Mouse (Mus musculus): ENCODE results near the gene Slc52a3. TPM values are rescaled to one million over a fixed set of nuclear protein-coding genes. Genes with fewer than 3 reads are reported as not detected.

Slc52a3 gene
- polyA plus RNA-seq, 1 experiment from 2014 or later, result 1.3 TPM

DNA sequence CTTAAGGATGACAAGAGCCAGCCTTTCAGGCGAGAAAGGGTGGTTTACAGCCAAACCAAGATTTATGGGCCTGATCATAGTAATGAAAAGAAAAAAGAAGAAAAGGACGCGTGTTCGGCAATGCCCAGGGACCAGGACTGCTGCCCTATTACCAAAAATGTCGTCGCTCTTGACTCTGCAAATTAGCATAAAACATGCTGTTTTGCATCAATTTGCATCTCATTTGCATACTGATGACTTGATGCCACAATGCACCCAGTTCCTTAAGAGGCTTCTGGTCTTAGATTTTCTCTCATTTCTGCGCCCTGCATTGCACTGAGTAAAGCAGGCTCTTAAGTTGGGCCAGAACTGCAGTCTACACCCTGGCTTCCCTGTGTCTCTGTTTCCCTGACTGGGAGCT lies 54.0 kb downstream of the Slc52a3 start:
- Histone ChIP-seq H3K36me3 (replicated peaks) (no peaks in the 10 kb centered on the region), H3K4me2 (no peak overlapping the region), H3K4me3 (replicated peaks) (no peak overlapping the region), H3K9me3 (replicated peaks) (no peaks in the 10 kb centered on the region), H3K4me1 (replicated peaks) (peaks cover 13% of the 10 kb centered on the region), H3K27me3 (peaks cover 95% of the 10 kb centered on the region), H3K9ac (no peak overlapping the region), H3K27ac (replicated peaks) (no peak overlapping the region)
- WGBS (ENCODE audit: insufficient replicate concordance), result 10% methylated on average over 7 of the region's 7 CpGs
- ATAC-seq (ENCODE audit: insufficient read depth), result no peak

DNA sequence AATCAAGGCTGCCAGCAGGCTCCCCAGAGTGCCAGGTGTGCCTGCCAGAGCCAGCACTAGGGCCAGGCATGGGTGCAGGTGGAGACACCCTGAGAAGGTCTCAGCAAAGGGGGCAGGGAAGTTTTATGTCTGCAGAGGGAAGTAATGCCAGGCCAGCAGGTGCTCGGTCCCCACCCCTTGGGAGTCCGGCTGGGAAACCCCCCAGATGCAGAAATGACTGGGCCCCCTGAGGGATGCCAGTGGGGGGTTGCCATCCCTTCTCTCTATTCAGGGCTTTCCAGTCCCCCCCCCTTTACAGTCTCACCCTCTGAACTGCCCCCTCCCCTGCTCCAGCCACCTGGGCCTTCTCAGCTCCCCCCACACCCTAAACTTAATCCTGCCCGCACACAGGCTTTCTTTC lies 55.7 kb downstream of the Slc52a3 start:
- ATAC-seq (ENCODE audit: insufficient read depth), result no peak
- Histone ChIP-seq H3K9me3 (replicated peaks) (no peaks in the 10 kb centered on the region), H3K36me3 (replicated peaks) (no peaks in the 10 kb centered on the region), H3K27ac (replicated peaks) (no peak overlapping the region), H3K4me2 (no peak overlapping the region), H3K9ac (no peak overlapping the region), H3K4me1 (replicated peaks) (peaks cover 13% of the 10 kb centered on the region), H3K27me3 (peaks cover 92% of the 10 kb centered on the region), H3K4me3 (replicated peaks) (no peak overlapping the region)
- 45% methylated on average over 3 of the region's 3 CpGs for WGBS (ENCODE audit: insufficient replicate concordance)

DNA sequence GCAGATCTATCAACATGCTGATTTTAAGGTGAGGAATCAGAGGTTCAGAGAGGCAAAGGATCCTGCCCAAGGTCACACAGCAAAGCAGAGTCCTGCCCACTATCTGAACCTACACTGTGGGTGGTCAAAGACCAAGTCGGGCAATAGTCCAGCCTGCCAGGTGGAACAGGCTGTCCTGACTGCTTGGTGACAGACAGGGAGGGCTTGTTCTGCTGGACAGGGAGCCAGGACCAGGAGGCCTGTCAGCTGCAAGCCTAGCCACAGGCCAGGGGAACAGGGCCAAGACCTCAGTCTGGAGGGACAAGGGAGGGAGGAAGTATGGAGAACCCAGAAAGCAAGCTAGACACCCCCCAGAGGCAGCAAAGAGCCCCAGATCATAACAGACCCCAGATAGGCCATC lies 59.1 kb downstream of the Slc52a3 start:
- Histone ChIP-seq H3K9ac (no peak overlapping the region), H3K4me2 (no peak overlapping the region), H3K27me3 (peaks cover 69% of the 10 kb centered on the region), H3K4me3 (replicated peaks) (no peak overlapping the region), H3K9me3 (replicated peaks) (no peaks in the 10 kb centered on the region), H3K4me1 (replicated peaks) (no peaks in the 10 kb centered on the region), H3K27ac (replicated peaks) (no peak overlapping the region), H3K36me3 (replicated peaks) (no peaks in the 10 kb centered on the region)
- no peak for ATAC-seq (ENCODE audit: insufficient read depth)
- WGBS (ENCODE audit: insufficient replicate concordance), result 48% methylated on average over 1 of the region's 1 CpGs

DNA sequence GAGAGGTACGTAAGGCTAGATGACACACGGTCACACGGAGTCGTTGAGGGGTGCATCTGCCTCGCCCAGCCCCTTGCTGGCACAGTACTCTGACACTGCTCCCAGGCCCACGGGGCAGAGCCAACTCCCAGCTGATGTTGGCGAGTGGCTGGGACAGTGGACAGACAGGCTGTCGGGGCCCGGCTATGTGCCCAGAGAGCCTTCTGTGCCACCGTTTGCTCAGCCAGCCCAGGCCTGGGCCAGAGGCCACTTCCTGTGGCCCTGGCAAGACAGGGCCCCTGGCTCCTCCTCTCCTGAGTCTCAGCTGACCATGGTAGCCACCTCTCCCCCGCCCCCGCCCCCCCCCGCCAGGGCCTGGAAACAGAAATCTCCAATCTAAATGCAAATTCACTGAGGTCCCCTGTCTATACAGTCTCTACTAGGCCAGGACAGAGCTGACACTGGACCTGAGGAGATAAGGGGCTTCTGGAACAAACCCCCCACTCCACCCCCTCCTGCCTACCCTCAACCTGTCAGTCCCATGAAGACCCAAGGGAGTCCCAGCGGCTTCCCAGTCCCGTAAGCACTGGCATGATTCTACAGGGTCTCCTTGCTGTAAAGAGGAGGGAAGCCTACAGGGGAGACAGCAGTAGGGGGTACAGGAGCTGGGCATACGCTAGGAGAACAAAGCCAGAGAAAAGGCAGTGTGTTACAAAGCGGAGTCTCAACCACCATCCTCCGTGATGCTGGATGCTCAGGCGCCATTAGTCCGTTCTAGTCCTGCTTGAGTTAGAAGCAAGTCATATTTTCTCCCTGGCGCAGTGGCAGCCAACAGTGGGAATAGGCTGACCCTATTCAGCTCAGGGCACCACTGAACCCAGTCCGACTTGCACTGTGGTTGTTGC lies 60.3 kb downstream of the Slc52a3 start:
- Histone ChIP-seq H3K9me3 (replicated peaks) (no peaks in the 10 kb centered on the region), H3K36me3 (replicated peaks) (no peaks in the 10 kb centered on the region), H3K27ac (replicated peaks) (no peak overlapping the region), H3K27me3 (peaks cover 57% of the 10 kb centered on the region), H3K4me1 (replicated peaks) (no peaks in the 10 kb centered on the region), H3K4me2 (no peak overlapping the region), H3K9ac (no peak overlapping the region), H3K4me3 (replicated peaks) (no peak overlapping the region)
- no peak for ATAC-seq (ENCODE audit: insufficient read depth)
- 58% methylated on average over 22 of the region's 22 CpGs for WGBS (ENCODE audit: insufficient replicate concordance)

DNA sequence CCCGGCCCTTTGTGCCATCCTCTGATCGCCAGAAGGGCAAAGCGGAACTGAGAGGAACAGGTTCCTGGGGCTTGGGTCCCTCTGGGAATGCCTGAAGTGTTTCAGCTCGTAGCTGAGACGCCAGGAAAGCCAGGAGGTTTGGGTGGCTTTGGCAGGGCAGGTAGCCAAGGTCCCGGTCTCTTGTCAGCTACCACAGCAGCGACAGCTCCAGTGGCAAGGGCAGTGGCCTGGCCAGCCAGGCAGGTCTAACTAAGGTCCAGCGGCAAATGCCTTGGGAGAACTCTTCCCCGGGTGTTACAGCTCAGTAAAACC lies 60.9 kb downstream of the Slc52a3 start:
- H3K27ac ChIP-seq (replicated peaks), result no peak overlapping the region
- H3K36me3 ChIP-seq (replicated peaks), result no peaks in the 10 kb centered on the region
- WGBS (ENCODE audit: insufficient replicate concordance), result 59% methylated on average over 9 of the region's 9 CpGs

More for the DNA sequence above, 60.9 kb downstream of the Slc52a3 start:
- Histone ChIP-seq H3K4me3 (replicated peaks) (no peak overlapping the region), H3K4me1 (replicated peaks) (no peaks in the 10 kb centered on the region), H3K9ac (no peak overlapping the region), H3K4me2 (no peak overlapping the region), H3K27me3 (peaks cover 51% of the 10 kb centered on the region), H3K9me3 (replicated peaks) (no peaks in the 10 kb centered on the region)
- no peak for ATAC-seq (ENCODE audit: insufficient read depth)

MicroRNAs within 50 kb of the gene (microRNA counts, 519-probe panel; counts per million panel counts)
- not detected for microRNA mmu-miR-1953

Small RNAs within 50 kb of the gene (microRNA-seq; reads per million reads assigned to microRNA genes)
- gene Mir1953, result 1.5 reads per million

Other genes with a start within 250 kb of the Slc52a3 start
- gene Rspo4, start 153.6 kb upstream of the Slc52a3 start, polyA plus RNA-seq (2015; fragmentation: Nextera tagmentation; extraction: Ambion mirVana), result 0.08 TPM in 1 of 2 replicates, not detected in the other
- 0.13 TPM in 1 of 2 replicates, not detected in the other for gene Angpt4, start 85.3 kb upstream of the Slc52a3 start, polyA plus RNA-seq (2015; fragmentation: Nextera tagmentation; extraction: Ambion mirVana)
- 9.8 and 10.1 TPM in 2 replicates for gene Fam110a, start 16.3 kb upstream of the Slc52a3 start, polyA plus RNA-seq (2015; fragmentation: Nextera tagmentation; extraction: Ambion mirVana)
- not detected in 2 replicates for gene Scrt2, start 85.0 kb downstream of the Slc52a3 start, polyA plus RNA-seq (2015; fragmentation: Nextera tagmentation; extraction: Ambion mirVana)
- gene Srxn1, start 109.0 kb downstream of the Slc52a3 start, polyA plus RNA-seq (2015; fragmentation: Nextera tagmentation; extraction: Ambion mirVana), result 11.1 and 11.6 TPM in 2 replicates
- 0.50 and 0.51 TPM in 2 replicates for gene Tcf15, start 147.1 kb downstream of the Slc52a3 start, polyA plus RNA-seq (2015; fragmentation: Nextera tagmentation; extraction: Ambion mirVana)
- gene Csnk2a1, start 230.3 kb downstream of the Slc52a3 start, polyA plus RNA-seq (2015; fragmentation: Nextera tagmentation; extraction: Ambion mirVana), result 29.7 and 34.8 TPM in 2 replicates

All from liver, embryonic 15.5 days (tissue).